Mouse (Mus musculus): ENCODE data around the gene Tbc1d16.

Tbc1d16 gene

DNA sequence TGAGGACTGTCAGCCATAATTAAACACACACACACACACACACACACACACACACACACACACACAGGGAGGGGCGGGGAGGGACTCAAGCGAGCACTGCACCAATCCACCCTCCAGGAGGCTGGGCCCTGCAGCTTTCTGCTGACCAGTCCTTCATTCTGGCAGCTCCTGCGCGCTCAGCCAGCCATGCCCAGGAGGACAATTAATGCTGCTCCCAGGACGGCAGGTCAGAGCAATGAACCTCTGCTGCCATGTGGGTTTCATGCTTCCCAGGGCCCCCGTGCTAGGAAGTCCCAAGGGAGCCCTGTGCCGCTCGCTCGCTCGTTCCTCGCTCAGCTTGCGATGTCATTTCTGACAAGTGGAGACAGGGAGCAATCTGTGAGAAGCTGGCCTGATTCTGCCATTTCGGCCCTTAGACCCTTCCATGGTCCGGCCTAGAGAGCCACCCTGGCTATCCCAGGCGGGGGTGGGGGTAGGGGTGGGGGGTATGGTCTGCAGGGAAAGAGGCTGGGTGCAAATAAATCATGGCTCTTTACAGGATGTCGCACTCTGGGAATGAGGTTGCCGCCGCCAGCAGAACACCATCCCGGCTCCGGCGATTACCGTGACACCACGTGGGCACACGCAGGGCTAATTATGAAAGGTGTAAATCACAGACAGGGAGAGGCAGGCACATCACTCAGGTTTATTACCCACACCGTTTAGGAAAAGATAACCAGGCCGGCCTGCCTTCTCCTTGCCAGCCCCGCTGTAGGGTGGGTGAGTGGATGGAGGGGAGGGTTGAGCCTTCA is 51.7 kb downstream of the Tbc1d16 start:
- no peak for DNase-seq (ENCODE audit: low spot score)

DNA sequence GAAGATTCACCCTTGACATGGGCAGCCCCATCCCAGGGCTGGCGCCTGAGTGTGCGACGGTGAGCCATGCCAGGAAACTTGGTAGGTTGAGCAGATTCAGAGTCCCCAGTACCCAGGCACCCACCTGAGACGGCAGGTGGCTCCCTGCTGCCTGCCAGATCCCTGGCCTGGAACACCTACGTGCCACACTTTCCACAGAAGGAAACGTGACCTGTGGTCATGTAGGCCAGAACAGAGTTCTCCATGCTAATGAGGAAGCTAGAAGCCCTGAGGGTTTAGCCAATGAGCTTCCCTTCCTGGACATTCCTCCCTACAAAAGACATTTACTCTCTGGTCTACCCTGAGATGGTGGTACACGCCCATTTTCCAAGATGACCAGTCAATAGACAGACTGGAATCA is 56.7 kb downstream of the Tbc1d16 start:
- DNase-seq (ENCODE audit: low spot score), result no peak

DNA sequence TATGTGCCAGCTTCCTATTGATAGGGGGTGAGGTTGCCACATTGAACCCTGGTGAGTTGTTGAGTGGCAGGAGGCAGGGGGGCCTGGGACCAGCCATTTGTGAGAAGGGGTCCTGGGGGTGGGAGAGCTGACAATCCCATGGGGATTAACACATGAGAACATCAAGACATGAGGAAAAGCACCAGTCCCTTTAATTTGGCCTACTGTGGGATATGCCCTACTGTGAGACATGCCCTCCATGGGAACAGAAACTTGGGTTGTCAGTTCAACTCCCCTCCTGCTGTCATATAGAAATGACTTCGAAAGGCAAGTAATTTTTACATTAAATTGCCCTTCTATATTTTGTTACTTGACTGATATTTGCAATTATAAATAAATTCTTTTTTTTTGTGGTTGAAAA is 59.4 kb downstream of the Tbc1d16 start:
- no peak for DNase-seq (ENCODE audit: low spot score)

DNA sequence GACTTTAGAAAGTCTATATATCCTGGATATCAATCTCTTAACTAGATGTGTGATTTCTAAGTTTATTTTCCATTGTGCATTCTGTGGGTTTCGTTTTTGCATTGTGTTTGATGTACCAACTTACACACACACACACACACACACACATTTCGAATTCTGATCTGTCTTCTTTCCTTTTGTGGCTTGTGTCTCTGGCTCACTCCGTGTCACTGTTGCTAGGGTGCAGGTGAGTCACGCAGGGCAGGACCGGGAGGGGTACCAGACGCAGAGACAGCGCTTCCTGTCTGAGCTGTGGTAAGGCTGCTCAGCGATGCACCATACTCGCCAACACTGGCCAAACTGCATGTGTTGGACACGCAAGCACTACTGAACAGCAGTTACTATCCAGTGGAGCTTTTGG is 62.3 kb downstream of the Tbc1d16 start:
- peak; percentile 52 for DNase-seq (ENCODE audit: low spot score)

DNA sequence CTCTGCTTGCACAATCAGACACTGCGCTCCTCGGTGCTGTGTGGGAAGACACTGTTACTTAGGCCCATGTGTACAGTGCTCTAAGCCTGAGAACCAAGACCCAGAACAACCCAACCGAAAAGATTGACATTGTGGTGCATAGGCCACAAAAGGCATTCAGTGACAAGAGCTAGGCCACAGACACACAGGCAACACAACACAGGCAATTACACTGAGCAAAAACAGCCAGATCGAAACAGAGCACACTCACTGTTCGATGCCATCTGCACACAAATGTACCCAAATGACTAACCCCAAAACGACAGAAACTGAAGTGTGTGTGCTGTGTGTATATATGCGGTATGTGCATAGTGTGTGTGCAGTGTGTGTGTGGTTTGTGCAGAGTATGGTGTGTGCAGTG is 63.9 kb downstream of the Tbc1d16 start:
- no peak for DNase-seq (ENCODE audit: low spot score)

DNA sequence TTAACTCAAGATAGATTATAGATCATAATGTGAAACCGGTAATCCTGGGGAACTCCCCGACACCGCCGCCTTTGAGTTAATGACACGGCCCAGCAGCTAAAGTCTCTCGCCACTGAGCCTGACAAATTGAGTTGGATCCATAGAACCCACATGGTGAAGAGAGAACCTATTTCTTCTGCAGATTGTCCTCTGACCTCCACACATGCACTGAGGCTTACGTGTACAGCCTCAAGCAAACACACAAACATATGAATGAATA is 64.6 kb downstream of the Tbc1d16 start:
- no peak for DNase-seq (ENCODE audit: low spot score)

DNA sequence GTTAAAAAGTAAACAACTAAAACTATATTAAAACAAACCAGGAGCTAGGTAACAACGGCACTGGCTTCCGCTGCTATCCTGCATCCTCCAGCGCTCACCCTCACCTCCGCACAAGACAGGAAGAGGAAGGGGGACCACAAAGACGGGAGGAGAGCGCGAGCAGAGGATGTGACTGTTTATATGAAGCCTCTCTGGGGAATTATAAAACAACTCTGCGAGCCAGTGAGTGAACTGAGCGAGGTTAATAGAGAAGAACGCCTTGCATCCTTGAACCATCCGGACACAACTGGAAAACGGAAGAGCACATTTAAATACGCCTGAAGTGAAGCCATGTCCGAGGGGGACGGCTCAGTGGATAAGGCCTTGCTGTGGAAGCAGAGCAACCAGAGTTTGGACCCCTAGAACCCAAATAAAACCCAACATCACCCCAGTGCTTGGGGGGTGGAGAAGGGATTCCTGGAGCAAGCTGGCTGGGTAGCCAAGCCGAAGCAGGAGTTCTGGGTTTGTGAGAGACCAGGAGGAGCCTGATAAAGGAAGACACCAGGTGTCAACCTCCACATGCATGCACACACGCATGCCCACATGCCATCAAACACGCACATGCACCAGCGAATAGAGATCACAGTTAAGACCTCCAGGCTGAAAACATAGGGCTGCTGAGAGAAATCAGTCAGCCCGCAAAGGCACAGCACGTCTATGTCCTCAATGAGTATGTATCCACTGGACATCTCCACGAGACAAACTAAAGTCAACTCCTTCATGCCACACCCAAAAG is 65.2 kb downstream of the Tbc1d16 start:
- no peak for DNase-seq (ENCODE audit: low spot score)

DNA sequence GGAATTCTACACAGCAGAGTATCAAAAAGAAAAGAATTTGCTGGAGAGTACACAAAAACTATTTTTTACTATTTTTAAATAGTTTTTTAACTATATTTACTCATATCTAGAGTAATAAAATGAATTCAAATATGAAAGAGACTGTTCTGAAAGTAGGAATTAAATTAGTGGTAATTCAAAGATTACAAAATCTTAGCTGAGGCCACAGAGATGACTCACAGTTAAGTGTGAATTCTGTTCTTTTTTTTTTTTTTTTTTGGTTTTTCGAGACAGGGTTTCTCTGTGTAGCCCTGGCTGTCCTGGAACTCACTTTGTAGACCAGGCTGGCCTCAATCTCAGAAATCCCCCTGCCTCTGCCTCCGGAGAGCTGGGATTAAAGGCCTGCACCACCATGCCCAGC is 66.6 kb downstream of the Tbc1d16 start:
- no peak for DNase-seq (ENCODE audit: low spot score)

DNA sequence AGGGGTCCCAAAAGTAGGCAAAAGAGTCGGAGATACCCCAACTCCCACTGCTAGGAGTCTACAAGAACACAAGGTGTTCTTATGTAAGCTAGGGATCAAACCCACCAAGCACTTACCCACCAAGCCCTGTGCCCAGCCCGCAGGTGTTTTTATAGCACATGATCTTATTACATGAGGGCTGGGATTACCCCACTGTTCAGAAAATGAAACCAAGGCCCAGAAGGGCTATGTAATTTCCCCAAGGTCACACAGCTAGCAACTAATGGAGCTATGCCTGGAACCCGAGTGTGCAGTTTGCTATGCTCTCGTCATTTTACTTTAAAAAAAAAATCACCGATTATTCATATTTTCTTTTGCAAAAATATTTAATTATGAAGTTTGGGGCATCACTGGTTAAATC is 68.2 kb downstream of the Tbc1d16 start:
- no peak for DNase-seq (ENCODE audit: low spot score)

DNA sequence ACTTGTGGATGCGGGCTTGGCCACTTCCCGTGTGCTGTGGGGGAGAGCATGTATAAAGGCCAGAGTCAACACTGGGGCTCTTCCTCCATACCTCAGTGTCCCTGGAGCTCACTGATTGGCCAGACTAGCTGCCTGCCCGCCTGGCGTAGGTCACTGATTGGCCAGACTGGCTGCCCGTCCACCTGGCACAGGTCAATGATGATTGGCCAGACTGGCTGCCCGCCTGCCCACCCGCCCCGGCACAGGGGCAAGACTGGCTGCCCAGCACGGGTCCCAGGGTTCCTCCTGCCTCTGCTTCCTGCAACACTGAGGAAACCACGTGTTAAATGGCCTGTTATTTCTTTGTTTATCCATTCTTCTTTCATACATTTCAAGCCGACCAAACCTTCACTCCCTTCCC is 68.8 kb downstream of the Tbc1d16 start:
- DNase-seq (ENCODE audit: low spot score), result peak; percentile 28

DNA sequence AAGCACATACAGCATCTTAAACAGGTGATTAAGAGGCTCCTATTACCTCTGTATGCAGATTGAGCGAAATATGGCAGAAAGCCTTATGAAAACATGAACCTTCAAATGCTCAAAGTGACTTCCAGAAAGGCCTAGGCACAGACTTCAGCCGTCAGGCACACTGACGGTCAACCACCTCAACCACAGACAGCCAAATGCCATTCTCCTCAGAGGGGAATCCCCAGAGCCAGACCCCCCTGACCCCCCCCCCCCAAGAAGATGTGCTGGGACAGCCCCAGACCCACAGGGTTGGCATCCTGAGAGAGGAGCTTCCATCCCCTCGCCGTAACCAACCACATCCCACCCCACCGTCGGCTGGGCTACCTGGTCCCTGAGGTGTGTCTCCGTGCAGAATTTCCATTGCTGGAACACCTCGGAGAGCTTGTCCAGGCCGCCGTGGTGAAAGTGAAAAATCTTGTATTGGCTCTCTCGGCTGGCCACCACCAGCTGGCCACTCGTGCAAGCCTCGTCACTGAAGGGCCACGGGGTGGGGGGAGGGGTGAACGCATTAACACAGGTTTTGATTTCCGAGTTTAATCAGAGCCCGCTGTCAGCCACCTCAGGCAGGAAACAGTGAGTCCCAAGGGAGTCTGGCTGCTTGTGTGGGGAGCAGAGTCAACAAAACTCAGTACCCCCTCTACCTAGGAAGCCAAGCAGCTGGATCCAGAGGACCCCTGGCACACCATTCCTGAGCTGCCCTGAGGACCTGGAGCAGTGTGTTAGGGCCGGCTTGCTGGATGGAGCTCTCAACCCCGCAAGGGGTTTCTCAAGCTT is 70.7 kb downstream of the Tbc1d16 start:
- no peak for DNase-seq (ENCODE audit: low spot score)

DNA sequence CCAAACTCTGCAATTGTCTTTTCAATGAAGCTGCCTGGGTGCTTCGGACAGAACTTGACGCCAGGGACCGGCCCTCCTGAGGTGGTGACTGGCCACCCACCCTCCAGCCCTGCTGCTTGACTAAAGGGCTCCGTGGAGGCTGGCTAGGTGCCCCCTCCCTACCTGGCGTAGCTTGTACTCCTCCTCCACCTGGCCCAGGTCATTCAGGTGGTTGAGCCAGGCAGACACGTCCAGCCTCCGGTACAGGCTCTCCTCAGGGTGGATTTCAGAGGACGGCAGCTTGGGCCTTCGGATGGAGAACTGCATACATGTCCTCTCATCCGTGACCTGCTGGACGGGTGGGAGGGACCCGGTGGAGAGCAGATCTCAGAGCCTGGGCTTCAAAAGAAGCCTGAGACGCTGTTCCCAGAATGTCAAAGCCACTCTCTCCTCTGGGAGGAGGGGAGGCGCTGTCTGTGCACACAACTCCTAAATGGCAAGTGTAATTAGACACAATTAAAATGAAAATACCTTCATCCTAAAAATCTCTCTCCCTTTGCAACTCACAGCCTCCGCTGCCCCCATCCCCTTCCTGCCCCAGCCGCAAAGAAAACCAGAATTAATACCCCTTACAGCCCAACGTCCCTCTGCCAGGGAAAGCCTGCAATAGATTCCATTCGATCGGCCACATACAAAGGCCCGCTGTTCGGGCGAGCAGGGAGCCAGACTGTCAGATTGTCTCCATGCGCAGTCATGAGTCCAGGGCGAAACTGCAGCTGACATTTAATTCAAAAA is 71.6 kb downstream of the Tbc1d16 start:
- no peak for DNase-seq (ENCODE audit: low spot score)

DNA sequence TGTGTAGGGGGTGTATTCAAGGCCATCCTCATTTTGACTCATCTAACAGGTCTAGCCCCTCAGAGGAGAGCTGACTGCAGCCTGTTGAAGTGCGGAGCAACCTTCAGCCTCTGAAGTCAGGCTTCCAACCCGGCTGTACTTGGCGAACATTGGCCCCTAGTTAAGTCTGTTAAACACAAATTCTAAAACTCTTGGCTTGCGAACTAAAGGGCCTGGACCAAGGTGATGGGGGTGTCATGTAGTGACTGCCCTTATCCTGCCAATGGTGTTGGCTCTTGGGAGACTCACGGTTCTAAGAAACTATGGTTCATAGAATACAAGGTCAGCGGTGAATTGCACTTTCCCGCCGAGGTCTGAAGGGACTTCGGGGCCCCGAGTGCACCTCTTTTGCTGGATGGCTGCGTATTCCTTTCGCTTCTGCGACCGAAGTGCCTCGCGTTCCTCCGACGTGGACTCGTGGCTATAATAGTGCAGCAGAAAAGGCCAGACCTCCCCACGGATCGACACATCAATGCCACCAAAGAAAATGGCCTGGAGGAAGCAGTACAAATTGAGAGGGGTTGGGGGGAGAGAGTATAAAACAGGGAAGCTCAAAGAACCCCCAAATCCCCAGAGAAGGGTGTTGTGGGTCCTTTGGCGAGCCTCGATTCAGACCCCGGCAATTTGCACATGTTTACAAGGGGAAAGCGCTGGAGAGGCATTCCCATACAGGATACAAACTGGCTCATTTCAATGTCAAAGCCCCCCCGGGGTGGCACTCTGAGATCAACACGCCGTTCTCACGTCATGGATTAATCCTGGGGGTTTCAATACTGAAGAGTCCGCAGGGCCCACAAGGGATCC is 72.4 kb downstream of the Tbc1d16 start:
- no peak for DNase-seq (ENCODE audit: low spot score)

DNA sequence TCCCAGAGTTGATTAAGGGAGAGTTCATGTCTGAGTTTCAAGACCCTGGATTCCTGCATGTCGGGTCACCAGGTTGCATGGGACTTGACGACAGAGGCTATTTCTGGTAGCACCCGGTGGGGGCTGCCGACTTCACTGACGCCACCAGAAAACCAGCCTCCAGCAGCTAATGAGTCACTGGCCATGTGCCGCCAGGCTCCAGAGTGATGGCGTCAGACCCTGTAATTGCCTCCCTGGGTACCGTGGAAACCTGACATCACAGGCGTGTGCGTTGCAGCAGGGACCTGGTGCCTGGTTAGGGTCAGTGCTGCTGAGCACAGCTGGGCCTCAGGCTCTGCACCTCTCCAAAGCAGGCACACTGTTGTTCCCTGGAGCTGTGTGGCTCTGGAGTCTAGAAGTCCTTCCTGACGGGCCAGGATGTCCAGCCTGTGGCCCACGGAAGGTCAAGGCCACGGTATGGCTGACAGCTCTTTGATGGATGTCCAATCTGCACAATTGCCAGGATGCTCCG is 75.9 kb downstream of the Tbc1d16 start:
- DNase-seq (ENCODE audit: low spot score), result no peak

DNA sequence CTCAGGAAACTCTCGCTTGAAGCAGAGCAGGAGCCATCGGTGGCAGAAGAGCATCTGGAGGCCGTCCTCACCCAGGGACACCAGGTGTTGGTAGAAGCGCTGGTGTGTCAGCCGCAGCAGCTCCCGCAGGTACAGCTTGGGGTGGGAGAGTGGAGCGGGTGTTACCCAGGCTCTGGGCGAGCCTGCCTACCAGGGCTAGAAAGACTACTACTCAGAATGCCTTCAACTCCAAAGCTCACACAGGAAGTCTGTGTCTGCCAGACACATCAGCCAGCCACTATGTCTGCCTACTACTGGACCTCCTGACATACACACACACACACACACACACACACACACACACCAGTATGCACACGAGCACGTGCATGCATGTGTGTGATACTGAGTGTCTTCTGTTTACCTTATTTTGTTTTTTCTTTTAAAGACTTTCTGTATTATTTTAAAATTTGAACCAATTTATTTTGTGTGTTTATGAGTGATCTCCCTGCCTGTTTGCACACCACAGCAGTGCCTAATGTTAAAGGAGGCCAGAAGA is 77.2 kb downstream of the Tbc1d16 start:
- no peak for DNase-seq (ENCODE audit: low spot score)

DNA sequence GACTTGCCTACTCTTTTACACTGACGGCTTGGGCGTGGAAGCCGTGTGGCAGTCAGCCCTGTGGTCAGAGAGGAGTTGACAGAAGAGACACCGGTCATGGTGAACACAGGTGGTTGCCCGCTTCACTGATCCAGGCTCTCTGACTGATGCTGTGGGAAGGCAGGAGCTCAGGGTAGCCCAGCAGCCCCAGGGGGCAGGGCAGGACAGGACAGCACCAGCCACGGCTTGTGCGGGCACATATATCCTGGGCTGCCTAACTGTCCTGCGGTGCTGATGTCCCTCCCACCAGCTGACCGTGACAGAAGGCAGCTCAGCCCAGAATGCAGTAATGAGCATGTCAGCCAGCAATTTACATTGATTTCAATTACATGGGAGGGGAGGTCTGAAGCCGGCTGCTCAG is 77.9 kb downstream of the Tbc1d16 start:
- DNase-seq (ENCODE audit: low spot score), result no peak

DNA sequence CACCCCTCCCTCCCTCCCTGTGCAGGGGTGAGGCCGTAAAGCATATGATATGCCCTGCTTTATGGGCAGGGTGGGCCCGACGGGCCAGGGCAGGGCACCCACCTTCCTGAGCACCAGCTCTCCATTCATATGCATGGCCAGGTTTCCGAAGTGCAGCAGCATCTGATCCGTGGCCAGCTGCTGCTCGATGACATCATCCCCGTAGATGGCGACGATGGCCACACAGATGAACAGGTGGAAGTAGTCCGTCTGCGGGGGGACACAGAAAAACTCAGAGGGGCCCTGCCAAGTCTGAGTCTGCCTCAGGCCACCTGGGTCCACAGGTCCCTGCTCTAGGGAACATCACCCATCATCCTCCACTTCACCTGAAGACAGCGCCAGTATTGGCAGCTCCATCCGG is 79.5 kb downstream of the Tbc1d16 start:
- no peak for DNase-seq (ENCODE audit: low spot score)

DNA sequence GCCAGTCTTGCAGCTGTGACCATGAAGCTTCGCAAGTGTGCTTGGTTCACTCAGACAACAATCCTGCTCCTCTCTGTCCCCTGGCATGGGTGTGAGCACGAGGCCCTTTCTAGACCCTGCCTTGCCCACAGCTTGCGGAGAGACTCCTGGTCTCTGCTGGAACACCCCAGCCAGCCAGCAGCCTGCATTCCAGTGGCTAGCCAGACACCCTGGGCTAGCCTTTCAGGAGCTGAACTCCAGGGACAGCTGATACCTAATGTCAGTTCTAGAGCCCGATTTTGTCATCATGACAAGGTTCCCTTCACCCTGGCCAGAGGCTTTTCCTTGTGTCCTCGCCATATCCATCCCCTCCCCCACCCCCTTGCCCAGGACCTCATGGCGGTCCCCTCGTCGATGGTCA is 81.1 kb downstream of the Tbc1d16 start:
- no peak for DNase-seq (ENCODE audit: low spot score)

DNA sequence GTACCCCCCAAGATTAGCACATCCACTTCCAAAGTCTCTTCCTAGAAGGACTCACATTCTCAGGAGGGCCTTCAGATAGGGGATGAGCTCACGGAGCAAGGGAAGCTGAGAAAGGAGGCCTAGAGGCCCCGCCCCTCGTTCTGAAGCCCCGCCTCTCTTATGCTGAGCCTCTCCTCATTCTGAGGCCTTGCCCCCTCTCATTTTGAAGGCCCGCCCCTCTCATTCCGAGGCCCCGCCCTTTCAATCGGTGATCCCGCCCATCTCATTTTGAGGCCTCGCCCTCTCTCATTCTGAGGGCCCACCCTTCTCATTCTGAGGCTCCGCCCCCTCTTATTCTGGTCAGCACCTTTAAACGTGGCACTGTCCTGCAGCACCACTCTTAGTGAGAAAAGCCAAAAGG is 82.2 kb downstream of the Tbc1d16 start:
- DNase-seq (ENCODE audit: low spot score), result no peak

DNA sequence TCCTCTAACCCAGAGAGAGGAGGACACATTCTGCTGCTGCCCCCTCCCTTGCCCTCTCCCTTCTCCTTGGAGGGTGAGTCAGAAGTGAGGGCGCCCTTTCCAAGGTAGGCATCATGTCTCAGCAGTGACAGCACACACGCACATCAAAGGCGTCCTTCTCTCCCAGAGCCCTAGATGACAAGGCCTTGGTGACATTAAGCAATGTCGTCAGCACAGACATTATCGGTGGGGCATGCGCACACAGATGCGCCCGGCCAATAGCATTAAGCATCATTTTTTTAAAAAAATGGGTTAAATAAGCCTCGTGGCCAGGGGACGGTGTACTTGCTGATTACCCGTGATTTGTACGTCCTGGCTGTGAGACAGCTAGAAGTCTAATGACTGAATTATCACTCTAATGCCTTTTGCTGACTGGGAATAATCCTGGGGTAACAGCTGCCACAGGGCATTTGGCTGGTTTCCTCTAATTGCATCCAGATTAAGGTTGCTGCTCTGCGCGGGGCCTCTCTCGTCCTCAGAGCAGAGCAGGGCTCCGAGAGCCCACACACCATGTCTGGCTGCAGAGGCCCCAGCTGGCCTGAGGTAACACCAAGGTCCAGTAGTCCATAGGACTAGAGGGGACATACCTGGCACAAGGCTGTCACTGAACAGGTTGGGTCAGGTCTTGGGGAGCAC is 83.4 kb downstream of the Tbc1d16 start:
- DNase-seq (ENCODE audit: low spot score), result no peak
